Mouse (Mus musculus) right cerebral cortex, postnatal 36 days (tissue): ENCODE results near the gene Dnajc11.

Source experiments
- DNase-seq, 2 experiments: peaks; one replicate each; pipeline ENCODE4 v3.0.0; 2022; ENCODE audit warnings: low spot score in 2 of 2, mixed read lengths in 1 of 2

The Dnajc11 gene

DNA sequence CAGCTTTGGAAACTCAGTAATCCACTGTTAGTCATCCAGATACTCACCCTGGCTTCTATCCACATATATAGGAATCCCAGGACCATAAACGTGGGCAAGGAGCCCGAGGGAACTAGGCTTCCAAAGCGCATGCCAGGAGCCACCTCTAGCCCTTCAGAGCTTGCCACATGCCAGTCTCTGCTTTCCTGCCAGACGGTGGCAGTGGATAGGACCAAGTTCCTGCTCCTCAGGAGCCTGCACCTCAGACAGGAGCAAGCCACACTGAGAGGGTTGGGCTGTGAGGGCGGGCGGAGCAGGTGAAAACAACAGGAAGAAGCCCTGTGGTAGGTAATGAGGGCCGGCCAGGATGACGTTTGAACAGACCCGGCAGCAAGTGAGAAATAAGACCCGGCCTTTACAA is 52.4 kb downstream of the Dnajc11 start:
- DNase-seq, result no peak

GRCm38 (mm10) chr4:151986650-151987049 is 53.2 kb downstream of the Dnajc11 start:
- no peak for DNase-seq

GRCm38 (mm10) chr4:151988014-151988341 is 54.5 kb downstream of the Dnajc11 start:
- no peak for DNase-seq

DNA sequence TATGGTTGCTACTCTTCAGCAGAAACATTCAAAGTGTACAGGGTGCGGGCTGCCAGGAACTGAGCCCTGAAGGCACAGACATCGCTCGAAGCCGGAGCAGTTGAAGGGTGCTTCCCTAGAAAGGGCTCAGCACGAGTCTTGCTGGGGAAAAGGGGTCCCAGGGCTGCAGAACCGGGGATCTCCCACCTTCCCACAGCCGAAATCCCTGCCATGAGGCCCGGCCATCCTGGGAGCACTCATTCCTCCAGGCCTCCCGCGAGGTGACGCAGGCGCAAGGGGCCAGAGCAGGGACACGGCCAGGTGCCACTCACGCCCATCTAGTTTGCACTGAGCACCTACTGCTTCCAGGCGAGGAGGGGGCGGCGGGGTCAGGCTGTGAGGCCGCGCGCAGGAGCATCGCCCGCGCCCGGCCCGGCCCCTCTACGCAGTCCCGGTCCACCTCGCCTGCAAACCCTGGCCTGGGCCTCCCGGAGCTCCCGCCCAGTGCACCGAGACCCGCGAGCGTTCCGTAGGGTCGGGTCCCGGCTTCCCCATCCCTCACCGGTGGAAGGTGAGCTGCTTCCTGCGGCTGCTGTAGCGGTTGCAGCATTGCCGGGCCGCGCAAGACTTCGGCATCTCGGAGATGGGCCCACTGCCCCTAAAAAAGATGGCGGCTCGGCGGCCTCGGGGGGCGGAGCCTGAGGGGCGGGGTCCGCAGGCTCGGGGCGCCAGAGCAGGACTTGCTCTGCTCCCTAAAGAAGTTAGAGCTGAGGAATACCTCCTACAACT is 55.0 kb downstream of the Dnajc11 start, which contains the start of gene Thap3:
Gene Thap3, minus strand, starts transcription at position 656 of the 768 bp plus-strand sequence.
- DNase-seq, result peak; percentile 59 to 61

GRCm38 (mm10) chr4:151989110-151989488 is 55.6 kb downstream of the Dnajc11 start:
- DNase-seq, result no peak

DNA sequence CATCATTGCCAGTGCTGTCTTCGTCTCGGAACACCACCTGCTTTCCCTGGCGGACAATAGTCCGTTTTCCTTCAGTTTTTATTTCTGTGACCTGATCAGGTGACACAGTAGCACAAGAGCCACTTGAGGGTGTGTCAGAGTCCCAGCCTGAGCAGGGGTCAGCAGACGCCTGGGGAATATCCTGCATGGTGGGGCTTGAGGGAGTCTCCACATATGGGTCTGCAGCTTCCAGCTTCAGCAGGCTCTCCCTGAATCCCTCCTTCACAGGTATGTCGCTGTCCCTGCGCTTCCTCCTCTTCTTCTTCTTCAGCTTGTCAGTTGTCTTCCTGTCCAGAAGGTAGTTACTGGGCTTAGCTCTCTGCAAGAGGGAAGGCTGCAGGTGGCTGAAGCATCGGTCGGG is 58.6 kb downstream of the Dnajc11 start:
- no peak for DNase-seq

GRCm38 (mm10) chr4:151993035-151993434 is 59.5 kb downstream of the Dnajc11 start:
- DNase-seq, result no peak

GRCm38 (mm10) chr4:151994228-151995171 is 61.0 kb downstream of the Dnajc11 start:
- DNase-seq, result no peak

DNA sequence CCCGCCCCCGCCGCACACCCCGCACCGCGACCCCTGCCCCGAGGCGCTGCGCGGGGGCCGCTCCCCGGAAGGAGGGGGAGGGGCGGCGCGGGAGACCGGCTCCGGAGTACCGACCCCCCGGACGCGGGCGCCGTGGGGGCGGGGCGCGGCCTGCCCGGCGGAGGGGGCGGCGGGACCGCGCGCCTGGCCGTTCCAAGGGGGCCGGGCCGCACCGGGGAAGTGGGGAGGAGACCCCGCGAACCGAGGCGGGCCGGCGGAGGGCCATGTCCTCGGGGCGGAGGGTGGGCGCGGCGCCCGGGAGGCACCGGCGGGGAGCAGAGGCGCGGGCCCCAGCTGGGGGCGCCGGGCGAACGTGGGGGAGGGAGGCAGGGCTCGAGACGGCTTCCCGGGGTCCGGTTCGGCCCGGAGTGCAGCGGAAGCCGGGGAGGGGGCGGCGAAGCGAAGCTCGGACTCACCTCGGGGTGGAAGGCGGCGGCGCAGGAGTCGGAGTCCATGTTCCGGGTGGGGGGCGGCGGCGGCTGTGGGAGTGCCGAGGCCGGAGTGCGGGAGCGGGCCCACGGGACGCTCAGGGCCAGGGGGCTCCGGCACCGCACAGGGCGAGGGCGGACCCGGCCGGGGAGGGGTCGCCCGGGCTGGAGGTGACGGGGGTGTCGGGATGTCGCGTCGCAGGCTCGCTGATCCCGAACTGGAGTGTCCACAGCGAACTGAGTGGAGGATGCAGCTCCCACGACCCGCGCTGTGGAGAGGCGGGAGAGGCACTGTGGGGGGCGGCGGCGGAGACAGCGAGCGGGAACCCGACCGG is 62.1 kb downstream of the Dnajc11 start:
- DNase-seq, result no peak

DNA sequence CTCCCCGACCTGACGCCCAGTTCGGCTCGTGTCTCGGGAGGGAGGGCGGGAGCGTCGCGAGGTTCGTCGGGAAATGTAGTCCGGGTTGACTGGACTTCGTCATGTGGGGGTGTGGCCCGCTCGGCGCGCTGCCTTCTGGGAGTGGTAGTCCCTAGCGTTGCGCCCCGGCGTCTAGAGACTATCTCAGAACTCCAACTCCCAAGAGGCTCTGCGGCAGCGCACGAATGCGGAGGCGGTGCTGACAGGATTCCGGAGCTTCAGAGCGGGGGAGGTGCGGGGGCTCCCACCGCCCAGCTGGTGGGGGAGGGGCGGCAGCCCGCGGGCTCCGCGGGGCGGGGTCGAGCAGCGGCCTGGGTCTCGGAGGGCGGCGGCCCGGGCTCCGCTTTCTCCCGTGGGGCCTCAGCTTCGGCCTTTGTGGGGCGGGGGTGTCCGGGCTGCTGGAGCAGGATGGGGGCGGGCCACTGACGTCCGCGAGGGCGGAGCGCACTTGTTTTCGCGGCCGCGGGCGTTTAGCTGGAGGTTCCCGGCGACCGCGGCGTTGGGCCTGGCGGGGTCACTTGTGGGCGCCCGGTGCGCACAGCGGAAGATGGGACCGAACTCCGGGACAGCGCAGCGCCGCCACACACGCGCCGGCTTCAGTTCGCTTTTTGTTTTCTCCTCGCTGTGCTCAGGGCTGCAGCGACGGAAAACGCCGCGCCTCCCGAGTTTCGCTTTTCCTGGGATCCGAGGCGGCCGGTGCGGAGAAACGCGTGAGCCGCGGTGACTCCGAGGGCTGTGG is 62.9 kb downstream of the Dnajc11 start, which contains the start of gene Phf13:
Gene Phf13, minus strand, starts transcription at position 86 of the 778 bp plus-strand sequence.
- peak; percentile 99 for DNase-seq

DNA sequence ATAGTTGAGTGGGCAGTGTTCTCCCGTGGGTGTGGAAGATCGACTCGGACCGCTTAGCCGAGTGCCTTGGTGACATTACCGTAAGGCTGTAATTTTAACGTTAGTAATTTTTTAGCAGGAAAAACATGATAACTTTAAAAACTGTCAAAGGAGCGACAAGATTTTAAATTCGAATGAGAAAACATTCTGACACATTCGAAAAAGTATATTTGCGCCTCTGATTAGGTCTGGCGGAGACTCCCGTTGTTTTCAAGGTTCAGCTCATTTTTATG is 63.4 kb downstream of the Dnajc11 start:
- DNase-seq, result no peak

GRCm38 (mm10) chr4:151997701-151998100 is 64.2 kb downstream of the Dnajc11 start:
- no peak for DNase-seq

DNA sequence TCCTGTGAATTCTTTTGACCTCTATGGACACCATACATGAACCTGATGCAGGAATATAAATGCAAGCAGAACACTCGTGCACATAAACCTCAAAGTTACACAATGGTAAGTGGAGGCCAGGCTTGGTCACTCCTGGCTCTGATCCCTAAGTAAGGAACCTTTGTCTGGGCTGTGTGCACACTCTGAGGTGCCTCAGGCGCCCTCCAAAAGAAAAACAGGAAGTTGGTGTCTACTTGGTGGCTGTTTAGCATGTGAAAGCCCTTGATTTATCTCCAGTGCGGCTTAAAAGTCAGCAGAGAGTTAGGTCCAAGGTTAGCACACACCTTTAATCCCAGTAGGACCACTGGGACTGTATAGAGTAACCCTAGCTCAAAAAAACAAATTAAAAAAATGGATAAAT is 66.0 kb downstream of the Dnajc11 start:
- DNase-seq, result no peak

DNA sequence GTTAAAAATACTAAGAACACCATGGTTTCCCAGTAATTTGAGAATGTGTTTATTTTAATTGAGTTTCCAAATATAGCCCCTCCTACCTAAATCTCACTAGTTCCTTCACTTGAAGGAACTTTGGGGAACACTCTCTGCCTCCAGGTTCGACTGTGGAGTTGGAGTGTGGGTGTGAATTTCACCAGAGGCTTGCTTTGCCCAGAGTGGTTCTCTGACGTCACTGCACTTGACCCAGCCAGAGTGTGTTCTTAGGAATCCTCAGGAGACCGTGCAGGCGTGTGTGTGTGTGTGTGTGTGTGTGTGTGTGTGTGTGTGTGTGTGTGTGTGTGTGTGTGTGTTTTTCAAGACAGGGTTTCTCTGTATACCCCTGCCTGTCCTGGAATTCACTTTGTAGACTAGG is 67.4 kb downstream of the Dnajc11 start:
- DNase-seq, result peak in 1 of 2 experiments; percentile 62

GRCm38 (mm10) chr4:152001335-152001734 is 67.8 kb downstream of the Dnajc11 start:
- DNase-seq, result no peak

DNA sequence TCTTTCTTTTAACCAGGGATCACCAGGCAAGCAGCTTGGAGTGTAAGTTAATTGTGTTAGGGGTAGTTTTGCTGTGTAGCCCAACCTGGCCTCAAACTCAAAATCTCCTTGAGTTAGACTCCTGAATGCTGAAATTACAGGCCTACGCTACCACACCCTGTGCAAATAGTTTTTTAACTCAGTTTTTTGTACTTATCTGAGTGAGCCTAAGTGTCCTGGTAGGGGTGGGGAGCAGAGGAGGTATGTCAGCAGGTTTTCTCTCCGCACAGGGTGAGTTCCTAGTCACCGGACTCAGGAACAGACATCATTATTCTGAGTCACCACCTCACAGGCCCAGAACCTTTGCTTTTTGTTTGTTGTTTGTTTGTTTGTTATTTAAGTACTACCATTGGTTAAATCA is 68.6 kb downstream of the Dnajc11 start:
- DNase-seq, result no peak

DNA sequence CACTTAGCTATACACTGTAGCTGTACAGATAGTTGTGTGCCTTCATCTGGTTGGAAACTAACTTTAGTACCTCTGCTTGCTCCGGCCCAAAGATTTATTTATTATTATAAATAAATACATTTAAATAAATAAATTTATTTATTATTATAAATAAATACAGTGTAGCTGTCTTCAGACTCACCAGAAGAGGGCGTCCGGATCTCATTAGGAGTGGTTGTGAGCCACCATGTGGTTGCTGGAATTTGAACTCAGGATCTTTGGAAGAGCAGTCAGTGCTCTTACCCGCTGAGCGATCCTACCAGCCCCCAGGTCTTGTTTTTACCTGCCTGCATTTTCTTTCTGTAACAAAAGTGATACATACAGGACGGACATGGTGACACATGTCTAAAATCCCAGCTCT is 72.6 kb downstream of the Dnajc11 start:
- no peak for DNase-seq

GRCm38 (mm10) chr4:152006812-152007211 is 73.3 kb downstream of the Dnajc11 start:
- DNase-seq, result no peak

- no peak for DNase-seq
Measured at GRCm38 (mm10) chr4:152007481-152008147, 74.1 kb downstream of the Dnajc11 start.

DNA sequence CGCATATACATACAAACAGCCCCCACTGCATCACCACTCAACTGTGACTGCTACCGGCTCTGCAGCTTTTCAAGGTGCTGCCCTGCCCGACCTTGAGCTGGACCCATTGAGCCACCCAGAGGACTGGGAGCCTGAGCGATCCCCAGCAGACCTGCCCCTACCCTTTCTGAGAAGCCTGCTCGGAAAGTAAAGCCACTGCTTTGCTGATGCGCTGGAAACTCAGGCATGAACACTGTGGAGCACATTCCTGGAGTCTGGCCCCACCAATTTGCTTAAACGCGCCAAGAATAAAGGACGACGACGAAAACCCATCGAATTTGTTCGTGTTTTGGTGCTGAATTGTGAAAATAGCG is 74.6 kb downstream of the Dnajc11 start:
- no peak for DNase-seq

GRCm38 (mm10) chr4:152008622-152009075 is 75.2 kb downstream of the Dnajc11 start, which contains the start of gene Klhl21:
Gene Klhl21 (plus strand): TSS chr4:152008803.
- peak; percentile 91 for DNase-seq
